Mouse (Mus musculus) forebrain, embryonic 13.5 days (tissue): ENCODE measurements around the gene Dgcr8. TPM values are rescaled to one million over a fixed set of nuclear protein-coding genes. Genes with fewer than 3 reads are reported as not detected.

Experiments
- ATAC-seq: fragments of 200-750 bp; cut with Nextera tagmentation; 2 replicates; pipeline ENCODE4 v1.8.0; 2017
- H3K27ac ChIP-seq: fragments of 300-500 bp; sonication (generic); 2 replicates; pipeline ENCODE4 v1.5.1; 2015; ENCODE audit warnings: inconsistent platforms, mild to moderate bottlenecking, moderate library complexity
- H3K27me3 ChIP-seq: fragments of 300-500 bp; sonication (generic); 2 replicates; pipeline ENCODE4 v1.6.1; 2015; ENCODE audit warnings: mild to moderate bottlenecking, inconsistent platforms
- H3K36me3 ChIP-seq: fragments of 300-500 bp; sonication (generic); 2 replicates; pipeline ENCODE4 v1.6.1; 2015; ENCODE audit warnings: mild to moderate bottlenecking, inconsistent platforms; ENCODE audit not compliant: poor library complexity, severe bottlenecking
- H3K4me1 ChIP-seq: fragments of 300-500 bp; sonication (generic); 2 replicates; pipeline ENCODE4 v1.6.1; 2015; ENCODE audit warnings: inconsistent platforms
- H3K4me2 ChIP-seq: fragments of 300-500 bp; sonication (generic); 2 replicates; pipeline ENCODE4 v1.6.1; 2015; ENCODE audit warnings: inconsistent platforms, mild to moderate bottlenecking, moderate library complexity
- H3K4me3 ChIP-seq: fragments of 300-500 bp; sonication (generic); 2 replicates; pipeline ENCODE4 v1.5.1; 2015; ENCODE audit warnings: mild to moderate bottlenecking, inconsistent platforms
- H3K9ac ChIP-seq: fragments of 300-500 bp; sonication (generic); 2 replicates; pipeline ENCODE4 v1.6.1; 2015; ENCODE audit warnings: mild to moderate bottlenecking, inconsistent platforms
- H3K9me3 ChIP-seq: fragments of 300-500 bp; sonication (generic); replicated peaks from 2 replicates; pipeline ENCODE4 v1.6.1; 2016; ENCODE audit warnings: inconsistent platforms
- WGBS: fragments of 180-500 bp; shearing (Covaris S2); methylation state at CpG from one replicate; pipeline ENCODE4 v1.1.7; 2015; 5-methylcytosine and 5-hydroxymethylcytosine counted together
- polyA plus RNA-seq: library from polyadenylated mRNA; unstranded; fragments of >200 nt; fragmentation: Nextera tagmentation; extraction: Ambion mirVana; gene quantifications from 2 replicates; pipeline ENCODE4 v1.2.1, GENCODE M21; 2015

Gene Dgcr8
- polyA plus RNA-seq, 1 experiment from 2014 or later = 37.7 TPM

DNA sequence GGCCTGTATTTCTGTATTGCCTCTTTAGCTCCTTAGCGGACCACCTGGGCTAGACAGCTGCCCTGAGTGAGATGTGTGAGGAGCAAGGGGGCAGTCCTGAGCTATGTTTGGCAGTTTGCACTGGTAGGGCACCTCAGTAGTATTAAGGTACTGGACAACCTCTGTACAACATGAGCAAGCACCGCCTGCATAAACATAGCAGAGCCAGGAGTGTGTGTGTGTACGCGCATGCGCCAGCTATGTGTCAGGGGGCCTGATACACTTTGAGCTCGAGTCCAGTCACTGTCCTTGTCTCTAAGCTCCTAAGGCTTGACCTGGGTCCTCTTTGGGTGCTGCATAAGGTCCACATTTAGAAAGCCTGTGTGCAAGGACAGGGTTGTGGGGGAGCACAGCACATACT is 58.4 kb downstream of the Dgcr8 start:
- Histone ChIP-seq H3K4me2 (no peak overlapping the region), H3K9ac (peak overlapping the region; percentile 21; the same call in 1 of the 2 replicates), H3K9me3 (no peaks in the 10 kb centered on the region), H3K27ac (no peak overlapping the region), H3K4me3 (no peak overlapping the region), H3K36me3 (peaks cover 31% of the 10 kb centered on the region), H3K27me3 (no peaks in the 10 kb centered on the region), H3K4me1 (peaks cover 37% of the 10 kb centered on the region)
- ATAC-seq = no peak
- WGBS = 90% methylated on average over 6 of the region's 6 CpGs

DNA sequence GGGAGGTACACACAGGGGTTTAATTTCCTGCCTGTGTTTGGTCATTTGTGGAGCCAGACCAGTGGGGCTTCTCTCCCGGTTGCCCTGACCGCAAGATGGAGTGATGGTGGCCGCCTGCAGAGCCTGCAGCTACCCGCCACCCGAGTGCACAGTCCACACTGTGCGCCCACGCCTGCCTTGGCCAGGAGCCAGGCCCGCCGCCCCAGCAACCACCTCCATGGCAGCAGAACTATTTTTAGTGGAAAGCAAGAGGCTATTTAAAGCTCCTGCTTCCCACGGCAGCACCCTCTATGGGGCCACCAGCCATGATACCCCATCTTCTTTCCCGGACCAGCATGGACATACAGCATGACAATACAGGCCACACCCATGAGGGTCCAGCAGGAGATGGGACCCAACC is 59.4 kb downstream of the Dgcr8 start:
- ATAC-seq = no peak
- 59% methylated on average over 11 of the region's 11 CpGs for WGBS
- Histone ChIP-seq H3K27me3 (no peaks in the 10 kb centered on the region), H3K36me3 (peaks cover 41% of the 10 kb centered on the region), H3K9ac (peak overlapping the region; percentile 21; the same call in 1 of the 2 replicates), H3K4me1 (peaks cover 35% of the 10 kb centered on the region), H3K4me3 (no peak overlapping the region), H3K4me2 (no peak overlapping the region), H3K27ac (no peak overlapping the region), H3K9me3 (no peaks in the 10 kb centered on the region)

DNA sequence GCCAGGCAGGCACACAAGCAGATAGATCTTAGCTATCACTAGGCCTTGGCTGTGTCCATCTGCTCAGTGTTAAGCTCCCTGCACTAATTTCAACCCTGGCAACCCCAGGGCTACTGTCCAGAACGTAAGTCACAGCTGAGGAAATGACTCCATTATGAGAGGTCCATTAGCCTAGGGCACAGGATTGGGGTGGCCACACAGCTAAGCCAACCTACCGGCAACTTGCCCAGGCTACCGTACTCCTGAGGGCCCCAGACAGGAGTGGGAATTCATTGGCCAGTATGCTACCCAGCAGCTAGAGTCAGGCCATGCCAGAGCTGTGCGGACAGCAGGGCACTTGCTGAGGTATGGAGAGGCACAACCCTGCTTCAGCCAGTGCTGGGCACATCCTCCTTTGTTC is 60.2 kb downstream of the Dgcr8 start:
- Histone ChIP-seq H3K4me3 (no peak overlapping the region), H3K36me3 (peaks cover 49% of the 10 kb centered on the region), H3K9ac (no peak overlapping the region), H3K27ac (no peak overlapping the region), H3K9me3 (no peaks in the 10 kb centered on the region), H3K4me1 (peaks cover 30% of the 10 kb centered on the region), H3K27me3 (no peaks in the 10 kb centered on the region), H3K4me2 (no peak overlapping the region)
- WGBS = 94% methylated on average over 4 of the region's 4 CpGs
- no peak for ATAC-seq

DNA sequence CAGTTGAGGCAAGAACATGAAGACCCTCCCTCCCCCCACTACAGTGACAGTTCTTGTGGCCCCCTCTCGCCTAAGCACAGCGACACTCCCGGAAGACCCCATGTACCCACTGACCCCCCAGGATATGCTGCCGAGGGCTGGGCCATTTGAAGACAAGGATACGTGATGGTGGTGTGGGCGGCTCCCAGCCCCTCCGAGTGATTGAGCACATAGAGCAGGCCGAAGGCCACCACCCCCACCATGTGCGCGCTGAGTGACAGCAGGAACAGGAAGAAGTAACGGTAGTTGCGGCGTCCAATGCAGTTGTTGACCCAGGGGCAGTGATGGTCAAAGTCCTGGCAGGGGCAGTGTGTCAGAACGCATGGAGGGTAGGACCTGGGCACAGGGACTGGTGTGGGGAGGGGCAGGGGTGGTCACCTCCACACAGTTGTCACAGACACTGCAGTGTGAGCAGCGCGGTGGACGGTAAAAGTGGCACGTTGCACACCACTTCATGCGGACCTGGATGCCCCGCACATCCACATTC is 61.1 kb downstream of the Dgcr8 start:
- H3K4me1 ChIP-seq = peaks cover 21% of the 10 kb centered on the region
- no peak overlapping the region for H3K27ac ChIP-seq
- WGBS = 94% methylated on average over 20 of the region's 20 CpGs
- H3K36me3 ChIP-seq = peaks cover 58% of the 10 kb centered on the region
- ATAC-seq = no peak
- no peak overlapping the region for H3K4me3 ChIP-seq
- H3K9me3 ChIP-seq = no peaks in the 10 kb centered on the region
- H3K27me3 ChIP-seq = no peaks in the 10 kb centered on the region
- H3K9ac ChIP-seq = no peak overlapping the region
- no peak overlapping the region for H3K4me2 ChIP-seq

DNA sequence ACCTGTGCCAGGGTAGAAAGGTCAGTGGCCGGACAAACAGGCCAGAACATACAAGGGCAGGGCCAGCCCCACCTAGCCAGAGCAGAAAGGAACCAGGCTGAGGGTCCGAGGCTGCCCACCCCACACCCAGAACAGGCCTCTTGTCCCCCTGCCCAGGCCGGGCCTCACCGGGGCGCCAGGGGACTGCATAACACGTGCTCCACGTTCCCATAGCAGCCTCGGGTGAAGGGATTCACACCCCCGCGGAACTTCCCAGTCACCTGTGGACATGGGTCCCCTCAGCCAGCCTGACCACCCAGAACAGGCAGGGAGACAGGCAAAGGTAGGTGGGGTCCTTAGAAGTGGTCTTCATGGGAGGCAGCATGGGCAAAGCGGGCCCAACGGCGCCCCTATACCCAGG is 61.9 kb downstream of the Dgcr8 start:
- Histone ChIP-seq H3K4me3 (no peak overlapping the region), H3K4me1 (peaks cover 21% of the 10 kb centered on the region), H3K36me3 (peaks cover 65% of the 10 kb centered on the region), H3K27me3 (no peaks in the 10 kb centered on the region), H3K4me2 (no peak overlapping the region), H3K27ac (no peak overlapping the region), H3K9ac (no peak overlapping the region), H3K9me3 (no peaks in the 10 kb centered on the region)
- no peak for ATAC-seq
- 96% methylated on average over 13 of the region's 13 CpGs for WGBS

DNA sequence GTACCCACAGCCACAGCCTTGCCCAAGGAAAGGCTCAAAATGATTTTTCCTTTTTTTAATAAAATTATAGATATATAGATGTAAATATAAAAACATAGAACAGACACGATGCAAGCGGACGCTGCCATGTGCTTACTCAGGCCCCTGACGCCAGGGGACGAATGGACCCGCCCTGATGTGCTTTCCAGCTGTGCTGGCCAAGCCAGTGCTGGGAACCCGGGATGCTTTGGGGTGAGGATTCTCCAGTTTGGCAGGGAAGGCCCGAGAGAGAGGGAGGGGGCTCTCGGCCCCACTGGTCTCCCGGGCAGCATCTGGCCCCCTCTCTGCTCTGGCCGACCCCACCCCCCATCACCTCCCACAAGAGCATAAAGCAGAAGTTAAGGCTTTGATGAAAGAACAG is 66.9 kb downstream of the Dgcr8 start:
- no peaks in the 10 kb centered on the region for H3K9me3 ChIP-seq
- WGBS = 89% methylated on average over 11 of the region's 11 CpGs
- H3K9ac ChIP-seq = no peak overlapping the region
- no peak for ATAC-seq
- H3K36me3 ChIP-seq = peaks cover 64% of the 10 kb centered on the region
- peaks cover 8% of the 10 kb centered on the region for H3K4me1 ChIP-seq
- H3K27me3 ChIP-seq = no peaks in the 10 kb centered on the region
- no peak overlapping the region for H3K4me2 ChIP-seq
- no peak overlapping the region for H3K4me3 ChIP-seq
- no peak overlapping the region for H3K27ac ChIP-seq

DNA sequence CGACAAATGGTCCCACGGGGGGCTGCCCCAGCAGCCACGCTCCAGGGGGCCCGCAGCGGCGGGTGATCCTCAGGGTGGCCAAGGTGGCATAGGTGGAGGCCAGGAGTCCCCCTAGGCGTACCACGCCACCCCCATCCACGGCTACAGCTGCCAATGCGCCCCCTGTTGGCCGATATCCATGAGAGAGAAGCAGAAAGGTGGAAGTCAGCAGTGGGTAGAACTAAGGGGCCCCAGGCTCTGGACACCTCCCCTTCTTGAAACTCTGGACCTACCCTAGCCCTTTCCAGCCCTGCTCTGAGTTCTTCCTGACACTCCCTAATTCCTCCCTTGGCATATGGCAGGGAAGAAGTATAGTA is 67.5 kb downstream of the Dgcr8 start:
- H3K4me2 ChIP-seq = no peak overlapping the region
- H3K27ac ChIP-seq = no peak overlapping the region
- ATAC-seq = no peak
- no peak overlapping the region for H3K4me3 ChIP-seq
- H3K9me3 ChIP-seq = no peaks in the 10 kb centered on the region
- peaks cover 58% of the 10 kb centered on the region for H3K36me3 ChIP-seq
- H3K27me3 ChIP-seq = no peaks in the 10 kb centered on the region
- H3K9ac ChIP-seq = no peak overlapping the region
- peaks cover 8% of the 10 kb centered on the region for H3K4me1 ChIP-seq
- WGBS = 71% methylated on average over 11 of the region's 11 CpGs

DNA sequence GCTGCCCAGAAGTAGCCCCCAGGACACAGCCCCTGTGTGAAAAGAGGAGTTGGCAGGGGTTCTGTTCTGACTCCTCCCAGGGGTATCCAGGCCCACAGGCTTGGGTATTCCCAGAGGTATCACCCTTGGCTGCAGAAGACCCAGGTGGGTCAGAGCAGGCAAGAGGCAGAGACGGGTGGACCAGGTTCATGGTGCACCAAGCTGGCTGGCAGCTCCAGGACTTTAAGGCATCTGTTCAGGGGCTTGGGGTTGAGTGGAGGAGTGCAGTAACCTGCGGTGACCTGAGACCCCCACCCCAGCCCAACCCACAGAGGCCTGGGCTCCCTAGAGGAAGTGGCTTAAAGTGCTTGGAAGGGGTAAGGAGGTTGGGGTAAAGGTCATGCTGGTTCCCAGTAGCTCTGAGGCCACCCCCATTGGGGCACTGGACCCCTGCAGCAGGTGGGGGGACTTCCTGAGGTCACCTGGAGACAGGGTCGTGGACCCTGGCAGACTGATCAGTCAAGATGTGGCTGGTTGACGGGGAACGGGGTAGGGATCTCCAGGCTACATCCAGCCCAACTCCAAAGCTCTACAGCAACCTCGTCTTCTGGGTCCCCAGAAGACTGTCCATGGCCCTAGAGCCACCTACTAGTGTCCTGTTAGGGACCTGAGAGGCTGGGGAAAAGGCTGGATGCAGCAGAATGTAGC is 68.0 kb downstream of the Dgcr8 start:
- H3K36me3 ChIP-seq = peaks cover 52% of the 10 kb centered on the region
- peaks cover 13% of the 10 kb centered on the region for H3K4me1 ChIP-seq
- H3K27me3 ChIP-seq = no peaks in the 10 kb centered on the region
- no peaks in the 10 kb centered on the region for H3K9me3 ChIP-seq
- no peak overlapping the region for H3K9ac ChIP-seq
- H3K4me2 ChIP-seq = no peak overlapping the region
- WGBS = 90% methylated on average over 6 of the region's 6 CpGs
- no peak overlapping the region for H3K27ac ChIP-seq
- ATAC-seq = no peak
- H3K4me3 ChIP-seq = no peak overlapping the region

DNA sequence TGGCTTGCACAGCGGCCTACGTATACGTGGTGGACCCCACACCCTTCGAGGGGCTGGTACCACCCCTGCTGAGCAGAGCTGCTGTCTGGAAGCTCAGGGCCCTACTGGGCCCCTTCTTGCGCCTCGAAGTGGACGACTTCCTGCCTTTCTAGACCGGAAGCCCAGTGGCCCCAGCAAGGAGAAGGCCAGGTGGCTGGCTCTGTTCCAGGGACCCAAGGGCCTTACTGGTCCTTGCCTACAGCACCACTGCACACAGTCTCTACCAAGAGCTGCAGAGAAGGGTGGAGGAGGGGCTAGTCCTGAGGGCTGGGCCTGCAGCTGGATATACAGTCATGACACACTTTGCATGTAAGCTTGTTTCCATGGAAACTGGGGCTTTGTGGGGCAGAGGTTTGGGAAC is 69.0 kb downstream of the Dgcr8 start:
- WGBS = 62% methylated on average over 8 of the region's 8 CpGs
- peak overlapping the region; percentile 2; the same call in 1 of the 2 replicates for H3K9ac ChIP-seq
- H3K36me3 ChIP-seq = peaks cover 42% of the 10 kb centered on the region
- ATAC-seq = peak; percentile 65
- H3K27me3 ChIP-seq = no peaks in the 10 kb centered on the region
- H3K4me3 ChIP-seq = no peak overlapping the region
- peaks cover 17% of the 10 kb centered on the region for H3K4me1 ChIP-seq
- no peak overlapping the region; the same call in 1 of the 2 replicates for H3K27ac ChIP-seq
- no peak overlapping the region for H3K4me2 ChIP-seq
- H3K9me3 ChIP-seq = no peaks in the 10 kb centered on the region

DNA sequence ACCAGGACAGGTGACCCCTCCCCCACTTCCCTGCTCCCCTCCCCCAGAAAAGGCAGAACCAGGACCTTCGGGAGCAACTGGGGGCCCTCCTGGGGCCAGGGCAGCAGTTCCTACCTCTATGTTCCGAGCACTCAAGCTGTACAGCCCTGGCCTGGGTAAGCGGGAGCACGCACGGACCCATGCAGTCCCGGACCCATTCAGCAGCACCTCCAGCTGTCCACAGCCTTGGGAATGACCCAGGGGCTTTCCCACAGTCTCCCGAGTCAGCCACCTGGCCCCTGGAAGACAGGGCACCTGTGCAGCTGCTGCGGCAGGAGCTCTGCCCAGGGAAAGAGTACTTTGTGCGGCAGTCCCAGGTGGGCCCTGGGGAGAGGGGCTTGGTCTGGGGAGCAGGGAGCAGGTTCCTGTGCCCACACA is 70.5 kb downstream of the Dgcr8 start:
- ATAC-seq = no peak
- WGBS = 72% methylated on average over 9 of the region's 9 CpGs
- no peak overlapping the region for H3K9ac ChIP-seq

DNA sequence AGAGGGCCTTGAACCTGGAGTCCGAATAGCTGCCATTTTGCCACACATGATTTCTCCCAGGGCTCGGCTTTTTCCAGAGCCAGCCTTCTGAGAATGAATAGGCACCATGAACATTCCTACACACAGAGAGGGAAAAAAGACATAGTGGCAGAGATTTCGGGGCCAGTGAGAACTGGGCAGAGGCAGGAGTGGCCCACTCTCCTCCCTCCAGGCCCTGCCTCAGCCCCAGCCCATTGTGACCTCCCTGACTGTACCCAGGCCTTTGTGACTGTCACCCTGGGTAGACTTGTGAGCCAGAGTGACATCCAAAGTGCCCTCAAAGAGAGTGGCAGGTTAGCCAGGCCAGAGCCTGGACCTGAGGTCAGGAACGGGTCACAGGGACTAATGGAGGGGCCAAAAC is 71.5 kb downstream of the Dgcr8 start, which contains the start of gene Ccdc188:
Ccdc188 (plus strand) TSS at position 301 of the 400 bp plus-strand sequence.
- ATAC-seq = no peak
- Histone ChIP-seq H3K9me3 (no peaks in the 10 kb centered on the region), H3K36me3 (peaks cover 18% of the 10 kb centered on the region), H3K9ac (no peak within 1 kb of the TSS), H3K27ac (no peak within 1 kb of the TSS), H3K4me3 (no peak within 1 kb of the TSS), H3K4me1 (peaks cover 41% of the 10 kb centered on the region), H3K4me2 (no peak within 1 kb of the TSS), H3K27me3 (no peaks in the 10 kb centered on the region)
- WGBS = 82% methylated on average over 4 of the region's 4 CpGs

More for the DNA sequence above, 70.5 kb downstream of the Dgcr8 start:
- Histone ChIP-seq H3K4me3 (no peak overlapping the region), H3K9me3 (no peaks in the 10 kb centered on the region), H3K27me3 (no peaks in the 10 kb centered on the region), H3K36me3 (peaks cover 28% of the 10 kb centered on the region), H3K4me2 (no peak overlapping the region), H3K4me1 (peaks cover 31% of the 10 kb centered on the region), H3K27ac (no peak overlapping the region)

DNA sequence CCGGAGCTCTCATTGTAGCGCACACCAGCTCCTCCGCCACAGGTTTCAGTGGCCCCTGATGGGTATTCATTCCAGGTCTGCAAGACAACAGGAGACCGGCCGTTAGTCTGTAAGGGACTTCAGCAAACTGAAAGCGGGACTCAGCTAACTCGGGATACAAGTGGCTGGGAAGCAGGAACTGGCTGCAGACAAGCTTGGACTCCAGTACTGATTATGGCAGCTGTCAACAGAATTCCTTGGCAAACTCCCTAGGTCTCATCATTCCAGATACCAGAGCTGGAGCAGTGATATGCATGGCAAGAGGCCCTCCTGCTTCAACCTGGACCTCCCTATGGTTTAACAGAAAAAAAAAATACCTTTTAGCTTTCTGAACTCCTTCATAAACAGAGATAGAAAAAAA is 74.2 kb downstream of the Dgcr8 start:
- peak overlapping the region; percentile 84 for H3K27ac ChIP-seq
- H3K9ac ChIP-seq = peak overlapping the region; percentile 52
- peak overlapping the region; percentile 23 for H3K4me3 ChIP-seq
- no peaks in the 10 kb centered on the region for H3K27me3 ChIP-seq
- no peaks in the 10 kb centered on the region for H3K9me3 ChIP-seq
- peaks cover 45% of the 10 kb centered on the region for H3K4me1 ChIP-seq
- no peaks in the 10 kb centered on the region for H3K36me3 ChIP-seq
- ATAC-seq = no peak
- WGBS = 55% methylated on average over 7 of the region's 7 CpGs
- H3K4me2 ChIP-seq = peak overlapping the region; percentile 42

DNA sequence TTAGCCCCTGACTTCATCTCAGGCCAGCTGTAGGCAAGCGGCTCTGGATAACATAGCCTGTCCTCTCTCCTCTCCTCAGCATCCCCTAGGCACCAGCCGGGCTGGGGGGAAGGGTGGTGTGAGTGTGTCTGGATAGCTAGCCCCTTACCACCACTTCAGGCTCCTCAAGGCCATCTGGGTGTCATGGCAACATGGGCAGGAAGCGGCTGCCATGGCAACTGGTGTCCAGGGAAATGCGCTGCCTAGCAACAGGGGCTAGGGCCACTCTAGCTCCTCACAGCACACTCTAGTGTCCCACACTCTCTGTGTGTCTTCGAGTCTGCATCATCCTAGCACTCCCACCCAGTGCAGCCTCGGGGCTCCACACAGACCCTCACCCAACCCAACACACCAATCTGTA is 75.4 kb downstream of the Dgcr8 start:
- no peaks in the 10 kb centered on the region for H3K36me3 ChIP-seq
- no peaks in the 10 kb centered on the region for H3K9me3 ChIP-seq
- peak overlapping the region; percentile 52 for H3K9ac ChIP-seq
- H3K4me3 ChIP-seq = peak overlapping the region; percentile 23
- peaks cover 43% of the 10 kb centered on the region for H3K4me1 ChIP-seq
- WGBS = 9% methylated on average over 6 of the region's 6 CpGs
- no peaks in the 10 kb centered on the region for H3K27me3 ChIP-seq
- peak overlapping the region; percentile 84 for H3K27ac ChIP-seq
- ATAC-seq = peak; percentile 89
- H3K4me2 ChIP-seq = peak overlapping the region; percentile 42
